Mouse (Mus musculus) hindbrain, postnatal 0 days (tissue): ENCODE measurements at regions not wholly inside any gene's neighbourhood (a gene's known extent, or its start where the extent isn't known, plus 50 kb on each side); places are given as distances from the start of the nearest gene placed in this dataset.

Experiments used
- ATAC-seq: fragments of 200-750 bp; cut with Nextera tagmentation; 2 replicates; pipeline ENCODE4 v1.8.0; 2017; ENCODE audit warnings: mild to moderate bottlenecking, moderate TSS enrichment, moderate library complexity
- DNase-seq: peaks from one replicate; pipeline ENCODE4 v3.0.0-alpha.2; 2015; ENCODE audit warnings: low spot score
- H3K27ac ChIP-seq: fragments of 300-500 bp; sonication (generic); 2 replicates; pipeline ENCODE4 v1.5.1; 2014; ENCODE audit warnings: mild to moderate bottlenecking
- H3K27me3 ChIP-seq: fragments of 300-500 bp; sonication (generic); 2 replicates; pipeline ENCODE4 v1.6.1; 2014; ENCODE audit warnings: low read length, mixed read lengths; ENCODE audit not compliant: insufficient read depth
- H3K36me3 ChIP-seq: fragments of 300-500 bp; sonication (generic); 2 replicates; pipeline ENCODE4 v1.6.1; 2014; ENCODE audit warnings: low read length, mixed read lengths; ENCODE audit not compliant: insufficient read depth
- H3K4me1 ChIP-seq: fragments of 300-500 bp; sonication (generic); 2 replicates; pipeline ENCODE4 v1.6.1; 2014; ENCODE audit warnings: antibody characterized with exemption, low read length, mixed read lengths; ENCODE audit not compliant: insufficient read depth
- H3K4me2 ChIP-seq: fragments of 300-500 bp; sonication (generic); 2 replicates; pipeline ENCODE4 v1.6.1; 2014; ENCODE audit warnings: low read depth, mild to moderate bottlenecking, low read length, moderate library complexity, mixed read lengths
- H3K4me3 ChIP-seq: fragments of 300-500 bp; sonication (generic); 2 replicates; pipeline ENCODE4 v1.5.1; 2014; ENCODE audit warnings: low read length
- H3K9ac ChIP-seq: fragments of 300-500 bp; sonication (generic); replicated peaks from 2 replicates; pipeline ENCODE4 v1.6.1; 2014; ENCODE audit warnings: mild to moderate bottlenecking, low read length, moderate library complexity, mixed read lengths
- H3K9me3 ChIP-seq: fragments of 300-500 bp; sonication (generic); 2 replicates; pipeline ENCODE4 v1.6.1; 2016; ENCODE audit warnings: low read length, mixed read lengths
- CTCF ChIP-seq: IDR thresholded peaks from 2 replicates; pipeline ENCODE4 v1.5.1; 2016; ENCODE audit warnings: antibody characterized with exemption, control low read depth, low read depth
- WGBS: fragments of 180-500 bp; shearing (Covaris S2); extraction: QIAGEN DNeasy Blood & Tissue Kit; methylation state at CpG from one replicate; pipeline ENCODE4 v1.1.7; 2014; 5-methylcytosine and 5-hydroxymethylcytosine counted together

GRCm38 (mm10) chr8:26864971-26865370 lies 112.2 kb upstream of the Zfp703 start:
- Histone ChIP-seq H3K27ac (no peak overlapping the region), H3K4me2 (no peak overlapping the region), H3K4me1 (no peaks in the 10 kb centered on the region), H3K36me3 (no peaks in the 10 kb centered on the region), H3K27me3 (no peaks in the 10 kb centered on the region), H3K4me3 (no peak overlapping the region), H3K9me3 (no peaks in the 10 kb centered on the region), H3K9ac (no peak overlapping the region)
- 82% methylated on average over 10 of the region's 10 CpGs for WGBS
- TF ChIP-seq CTCF, result no peak
- ATAC-seq, result no peak
- DNase-seq, result no peak

GRCm38 (mm10) chr8:26868101-26868848 lies 108.8 kb upstream of the Zfp703 start:
- no peak for ATAC-seq
- H3K4me1 ChIP-seq, result no peaks in the 10 kb centered on the region
- H3K27me3 ChIP-seq, result no peaks in the 10 kb centered on the region
- H3K36me3 ChIP-seq, result no peaks in the 10 kb centered on the region
- H3K9me3 ChIP-seq, result no peaks in the 10 kb centered on the region
- no peak for DNase-seq
- no peak overlapping the region for H3K9ac ChIP-seq
- no peak overlapping the region for H3K27ac ChIP-seq
- WGBS, result 57% methylated on average over 6 of the region's 6 CpGs
- no peak overlapping the region for H3K4me3 ChIP-seq
- no peak for TF ChIP-seq CTCF
- H3K4me2 ChIP-seq, result no peak overlapping the region

- 80% methylated on average over 2 of the region's 2 CpGs for WGBS
- no peak overlapping the region for H3K4me2 ChIP-seq
- no peak overlapping the region for H3K9ac ChIP-seq
- DNase-seq (no peak), ATAC-seq (no peak)
- no peaks in the 10 kb centered on the region for H3K9me3 ChIP-seq
- H3K27ac ChIP-seq, result no peak overlapping the region
- no peaks in the 10 kb centered on the region for H3K36me3 ChIP-seq
- H3K4me1 ChIP-seq, result no peaks in the 10 kb centered on the region
- no peak overlapping the region for H3K4me3 ChIP-seq
- TF ChIP-seq CTCF, result no peak
- H3K27me3 ChIP-seq, result no peaks in the 10 kb centered on the region
These were observed 108.3 kb upstream of the Zfp703 start for GRCm38 (mm10) chr8:26868849-26869110.

- no peak for DNase-seq
- Histone ChIP-seq H3K9me3 (no peaks in the 10 kb centered on the region), H3K4me3 (no peak overlapping the region), H3K9ac (no peak overlapping the region), H3K27ac (no peak overlapping the region), H3K4me2 (no peak overlapping the region), H3K4me1 (no peaks in the 10 kb centered on the region), H3K27me3 (no peaks in the 10 kb centered on the region), H3K36me3 (no peaks in the 10 kb centered on the region)
- 93% methylated on average over 7 of the region's 7 CpGs for WGBS
- no peak for TF ChIP-seq CTCF
- ATAC-seq, result no peak
These were observed 105.3 kb upstream of the Zfp703 start for GRCm38 (mm10) chr8:26871838-26872237.

GRCm38 (mm10) chr8:26872382-26872781 lies 104.7 kb upstream of the Zfp703 start:
- no peak overlapping the region for H3K4me3 ChIP-seq
- no peaks in the 10 kb centered on the region for H3K27me3 ChIP-seq
- WGBS, result 82% methylated on average over 3 of the region's 3 CpGs
- DNase-seq (no peak), ATAC-seq (no peak)
- TF ChIP-seq CTCF, result no peak
- H3K9ac ChIP-seq, result no peak overlapping the region
- no peak overlapping the region for H3K4me2 ChIP-seq
- no peaks in the 10 kb centered on the region for H3K36me3 ChIP-seq
- no peak overlapping the region for H3K27ac ChIP-seq
- no peaks in the 10 kb centered on the region for H3K4me1 ChIP-seq
- H3K9me3 ChIP-seq, result no peaks in the 10 kb centered on the region

GRCm38 (mm10) chr8:26872815-26873214 lies 104.3 kb upstream of the Zfp703 start:
- DNase-seq (no peak), ATAC-seq (no peak)
- Histone ChIP-seq H3K4me2 (no peak overlapping the region), H3K27ac (no peak overlapping the region), H3K4me3 (no peak overlapping the region), H3K27me3 (no peaks in the 10 kb centered on the region), H3K4me1 (no peaks in the 10 kb centered on the region), H3K9me3 (no peaks in the 10 kb centered on the region), H3K9ac (no peak overlapping the region), H3K36me3 (no peaks in the 10 kb centered on the region)
- no peak for TF ChIP-seq CTCF
- 67% methylated on average over 8 of the region's 8 CpGs for WGBS

- TF ChIP-seq CTCF, result no peak
- H3K27ac ChIP-seq, result no peak overlapping the region
- no peak for DNase-seq
- H3K4me1 ChIP-seq, result no peaks in the 10 kb centered on the region
- H3K9ac ChIP-seq, result no peak overlapping the region
- H3K27me3 ChIP-seq, result no peaks in the 10 kb centered on the region
- H3K4me3 ChIP-seq, result no peak overlapping the region
- no peaks in the 10 kb centered on the region for H3K9me3 ChIP-seq
- WGBS, result 71% methylated on average over 7 of the region's 7 CpGs
- no peak for ATAC-seq
- no peaks in the 10 kb centered on the region for H3K36me3 ChIP-seq
- no peak overlapping the region for H3K4me2 ChIP-seq
These were observed 96.9 kb upstream of the Zfp703 start for GRCm38 (mm10) chr8:26880177-26880576.
